Mouse (Mus musculus) MEL (cell line): ENCODE results near the gene Slc17a7. TPM values are rescaled to one million over a fixed set of nuclear protein-coding genes. Genes with fewer than 3 reads are reported as not detected.

Experiments
- DNase-seq: peaks from one replicate; pipeline ENCODE4 v3.0.0; 2011; ENCODE audit warnings: low read depth, low spot score
- H3K27ac ChIP-seq: 2 replicates; pipeline ENCODE4 v1.5.1; 2012; ENCODE audit warnings: low read depth, mild to moderate bottlenecking, control low read depth, low read length, moderate library complexity; ENCODE audit not compliant: control insufficient read depth
- H3K27me3 ChIP-seq, 2 experiments: fragments of 150-350 bp in 1 of 2; sonication (generic) in 1 of 2; 2 replicates each; pipeline ENCODE4 v1.6.1; 2012; ENCODE audit warnings: low read length in 2 of 2, mild to moderate bottlenecking in 2 of 2, improper control_type of control experiment in 1 of 2, moderate library complexity in 1 of 2; ENCODE audit not compliant: insufficient read depth in 2 of 2, control insufficient read depth in 1 of 2
- H3K36me3 ChIP-seq, 2 experiments: 2 replicates each; pipeline ENCODE4 v1.6.1; 2012 to 2014; ENCODE audit warnings: low read length in 2 of 2, improper control_type of control experiment in 1 of 2, inconsistent platforms in 1 of 2, mild to moderate bottlenecking in 1 of 2; ENCODE audit not compliant: insufficient read depth in 2 of 2, control insufficient read depth in 1 of 2
- H3K4me1 ChIP-seq, 2 experiments: fragments of 150-350 bp in 1 of 2; sonication (generic) in 1 of 2; 2 replicates each; pipeline ENCODE4 v1.6.1; 2012; ENCODE audit warnings: low read length in 2 of 2, improper control_type of control experiment in 1 of 2, mild to moderate bottlenecking in 1 of 2; ENCODE audit not compliant: insufficient read depth in 2 of 2, control insufficient read depth in 1 of 2
- H3K4me3 ChIP-seq, 2 experiments: fragments of 150-350 bp in 1 of 2; sonication (generic) in 1 of 2; 2 replicates each; pipeline ENCODE4 v1.5.1; 2012; ENCODE audit warnings: low read depth in 2 of 2, low read length in 2 of 2, mild to moderate bottlenecking in 2 of 2, moderate library complexity in 2 of 2, control low read depth in 1 of 2, improper control_type of control experiment in 1 of 2; ENCODE audit not compliant: control insufficient read depth in 1 of 2, insufficient read depth in 1 of 2
- H3K79me2 ChIP-seq: 2 replicates; pipeline ENCODE4 v1.6.1; 2012; ENCODE audit warnings: mild to moderate bottlenecking, low read length, moderate library complexity; ENCODE audit not compliant: control insufficient read depth, poor library complexity, insufficient read depth
- H3K9ac ChIP-seq: 2 replicates; pipeline ENCODE4 v1.6.1; 2012; ENCODE audit warnings: low read depth, mild to moderate bottlenecking, control low read depth, low read length, moderate library complexity; ENCODE audit not compliant: control insufficient read depth, poor library complexity, severe bottlenecking
- H3K9me3 ChIP-seq: fragments of 150-350 bp; sonication (generic); replicated peaks from 2 replicates; pipeline ENCODE4 v1.6.1; 2012; ENCODE audit warnings: mild to moderate bottlenecking, low read length, improper control_type of control experiment, moderate library complexity; ENCODE audit not compliant: insufficient read depth
- BHLHE40 ChIP-seq: IDR thresholded peaks from 2 replicates; pipeline ENCODE4 v1.6.1; 2012; ENCODE audit warnings: low read depth, mild to moderate bottlenecking, inconsistent platforms, low read length, improper control_type of control experiment, borderline replicate concordance
- CTCF ChIP-seq, 3 experiments: IDR thresholded peaks in 2 of 3; conservative IDR thresholded peaks in 1 of 3; 2 replicates each; pipeline ENCODE4 v1.5.1; 2011 to 2012; ENCODE audit warnings: low read length in 3 of 3, low read depth in 2 of 3, mild to moderate bottlenecking in 2 of 3, improper control_type of control experiment in 1 of 3, inconsistent platforms in 1 of 3, mixed read lengths in 1 of 3, moderate library complexity in 1 of 3; ENCODE audit not compliant: control insufficient read depth in 1 of 3, insufficient read depth in 1 of 3, poor library complexity in 1 of 3, severe bottlenecking in 1 of 3
- EP300 ChIP-seq, 2 experiments: IDR thresholded peaks; 2 replicates each; pipeline ENCODE4 v1.6.1; 2011; ENCODE audit warnings: improper control_type of control experiment in 2 of 2, low read length in 2 of 2, low read depth in 1 of 2, mild to moderate bottlenecking in 1 of 2
- GABPA ChIP-seq: IDR thresholded peaks from 2 replicates; pipeline ENCODE4 v1.6.1; 2012; ENCODE audit warnings: low read depth, mild to moderate bottlenecking, inconsistent platforms, low read length, improper control_type of control experiment, moderate library complexity
- JUND ChIP-seq: IDR thresholded peaks from 2 replicates; pipeline ENCODE4 v1.6.1; 2011; ENCODE audit warnings: low read depth, mild to moderate bottlenecking, improper control_type of control experiment, low read length
- MAFK ChIP-seq: IDR thresholded peaks from 2 replicates; pipeline ENCODE4 v1.6.1; 2011; ENCODE audit warnings: low read depth, mild to moderate bottlenecking, low read length, improper control_type of control experiment, borderline replicate concordance
- MAX ChIP-seq: IDR thresholded peaks from 2 replicates; pipeline ENCODE4 v1.6.1; 2011; ENCODE audit warnings: low read length, improper control_type of control experiment
- MXI1 ChIP-seq: IDR thresholded peaks from 2 replicates; pipeline ENCODE4 v1.6.1; 2011; ENCODE audit warnings: mild to moderate bottlenecking, low read depth, low read length, improper control_type of control experiment
- NRF1 ChIP-seq: IDR thresholded peaks from 2 replicates; pipeline ENCODE4 v1.6.1; 2014; ENCODE audit warnings: low read depth, mild to moderate bottlenecking, inconsistent platforms, low read length, improper control_type of control experiment, moderate library complexity; ENCODE audit not compliant: poor library complexity, insufficient read depth, severe bottlenecking
- POLR2AphosphoS2 ChIP-seq: IDR thresholded peaks from 2 replicates; pipeline ENCODE4 v1.6.1; 2011; ENCODE audit warnings: low read length, improper control_type of control experiment
- RCOR1 ChIP-seq: IDR thresholded peaks from 2 replicates; pipeline ENCODE4 v1.6.1; 2012; ENCODE audit warnings: low read depth, mild to moderate bottlenecking, inconsistent platforms, low read length, improper control_type of control experiment
- SIN3A ChIP-seq: IDR thresholded peaks from 2 replicates; pipeline ENCODE4 v1.6.1; 2012; ENCODE audit warnings: low read length, improper control_type of control experiment, inconsistent platforms
- UBTF ChIP-seq: IDR thresholded peaks from 2 replicates; pipeline ENCODE4 v1.6.1; 2012; ENCODE audit warnings: low read depth, mild to moderate bottlenecking, inconsistent platforms, low read length, improper control_type of control experiment, moderate library complexity, borderline replicate concordance; ENCODE audit not compliant: insufficient read depth
- USF1 ChIP-seq: IDR thresholded peaks from 2 replicates; pipeline ENCODE4 v1.6.1; 2014; ENCODE audit warnings: low read depth, mild to moderate bottlenecking, inconsistent platforms, low read length, improper control_type of control experiment, moderate library complexity
- ZNF384 ChIP-seq: IDR thresholded peaks from 2 replicates; pipeline ENCODE4 v1.6.1; 2012; ENCODE audit warnings: low read depth, mild to moderate bottlenecking, inconsistent platforms, low read length, improper control_type of control experiment
- polyA plus RNA-seq, 2 experiments: library from polyadenylated mRNA; stranded (reverse) in 1 of 2; unstranded in 1 of 2; fragments of >175 nt in 1 of 2; fragments of >200 nt in 1 of 2; gene quantifications; 2 replicates each; pipeline versions ENCODE4 v1.2.1 to v1.2.4; 2012; ENCODE audit warnings: low replicate concordance in 2 of 2, low read depth in 1 of 2; ENCODE audit not compliant: insufficient read length in 2 of 2, insufficient read depth in 1 of 2, missing spikeins in 1 of 2
- total RNA-seq: library from RNA; depleted of rRNA; stranded (reverse); fragments of 300-350 nt; gene quantifications from 2 replicates; pipeline ENCODE4 v1.2.3, GENCODE M21; 2012

The Slc17a7 gene
- total and polyA plus RNA-seq, 3 experiments = 0.23 to 1.0 TPM; not detected in 1

GRCm38 (mm10) chr7:45211070-45211469 is 47.3 kb downstream of the Slc17a7 start (continued):
- TF ChIP-seq CTCF (IDR thresholded peaks at IDR 0.05 in 2 of 3, conservative IDR thresholded peaks at IDR 0.05 in 1 of 3; ENCODE audit: control insufficient read depth in 1 of 3, insufficient read depth in 1 of 3, low read depth in 2 of 3, low read length in 3 of 3, poor library complexity in 1 of 3, severe bottlenecking in 1 of 3) (no peak), RCOR1 (0 out of 2 replicates have a peak, but pooled peaks have one; percentile 51), EP300 (IDR thresholded peaks at IDR 0.05; ENCODE audit: low read depth in 1 of 2, low read length in 2 of 2) (peak; percentile 32 to 43)

GRCm38 (mm10) chr7:45211851-45212251 is 48.1 kb downstream of the Slc17a7 start, which contains the start of gene Dkkl1:
TSS of gene Dkkl1 (minus strand) at chr7:45212147.
- peak within 1 kb of the TSS; percentile 59 for H3K9ac ChIP-seq
- peak within 1 kb of the TSS; percentile 30 for H3K27ac ChIP-seq
- no peaks in the 10 kb centered on the region for H3K79me2 ChIP-seq
- TF ChIP-seq MXI1 = 0 out of 2 replicates have a peak, but pooled peaks have one; percentile 23
- no peak for TF ChIP-seq USF1
- no peak for TF ChIP-seq NRF1
- TF ChIP-seq SIN3A = peak; percentile 35
- TF ChIP-seq JUND = peak; percentile 74; the same call in 1 of the 2 replicates
- no peak for TF ChIP-seq POLR2AphosphoS2
- TF ChIP-seq UBTF = no peak
- TF ChIP-seq MAX = peak; percentile 31; the same call in 1 of the 2 replicates
- DNase-seq = peak; percentile 85
- H3K36me3 ChIP-seq = peaks cover 0 to 14% of the 10 kb centered on the region in 2 experiments; a peak in 2 of 4 replicates
- no peaks in the 10 kb centered on the region for H3K27me3 ChIP-seq
- peak within 1 kb of the TSS; percentile 69 to 92 for H3K4me3 ChIP-seq
- H3K4me1 ChIP-seq = peaks cover 10 to 31% of the 10 kb centered on the region in 2 experiments
- H3K9me3 ChIP-seq = no peaks in the 10 kb centered on the region

GRCm38 (mm10) chr7:45212356-45212755 is 48.6 kb downstream of the Slc17a7 start:
- no peak for TF ChIP-seq GABPA
- TF ChIP-seq BHLHE40 = no peak
- TF ChIP-seq ZNF384 = peak; percentile 18; the same call in 1 of the 2 replicates
- TF ChIP-seq MAFK = no peak
- Histone ChIP-seq H3K27me3 (no peaks in the 10 kb centered on the region), H3K4me1 (peaks cover 10 to 31% of the 10 kb centered on the region in 2 experiments), H3K9ac (no peak overlapping the region), H3K36me3 (peaks cover 0 to 14% of the 10 kb centered on the region in 2 experiments; a peak in 2 of 4 replicates), H3K9me3 (no peaks in the 10 kb centered on the region), H3K4me3 (peak overlapping the region; percentile 69 to 92), H3K79me2 (no peaks in the 10 kb centered on the region), H3K27ac (no peak overlapping the region)
- no peak for DNase-seq
